Mouse (Mus musculus) right cerebral cortex, postnatal 36 days (tissue): Measurements from ENCODE around the gene Mmp12.
"Not testable (repeated sequence)": the region's sequence is repeated elsewhere in the genome, so short reads cannot be mapped to it uniquely, and the experiment has no call there.

ENCODE experiments used
- DNase-seq, 2 experiments: peaks; one replicate each; pipeline ENCODE4 v3.0.0; 2022; ENCODE audit warnings: low spot score in 2 of 2, mixed read lengths in 1 of 2

Mmp12 gene

DNA sequence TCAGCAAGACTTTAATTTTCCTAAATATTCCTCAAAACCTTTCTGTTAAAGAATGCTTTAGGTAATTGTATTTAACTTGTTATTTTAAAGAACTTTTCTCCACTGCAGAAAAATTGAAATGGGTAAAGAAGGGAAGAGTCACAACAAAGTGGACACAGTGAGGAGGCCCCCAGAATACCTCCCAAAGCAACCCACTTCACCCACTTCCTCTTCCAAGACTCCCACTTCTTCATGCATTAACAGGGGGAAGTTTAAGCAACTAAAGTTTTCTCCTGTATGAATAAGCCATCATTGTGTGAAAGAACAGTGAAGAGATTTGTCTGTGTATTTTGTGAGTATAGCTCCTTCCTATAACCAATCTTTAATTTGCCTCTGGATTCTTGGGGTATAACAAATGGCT, at the start of gene Mmp12:
Gene Mmp12 (plus strand): TSS at position 275 of the 400 bp plus-strand sequence.
- DNase-seq: no peak

DNA sequence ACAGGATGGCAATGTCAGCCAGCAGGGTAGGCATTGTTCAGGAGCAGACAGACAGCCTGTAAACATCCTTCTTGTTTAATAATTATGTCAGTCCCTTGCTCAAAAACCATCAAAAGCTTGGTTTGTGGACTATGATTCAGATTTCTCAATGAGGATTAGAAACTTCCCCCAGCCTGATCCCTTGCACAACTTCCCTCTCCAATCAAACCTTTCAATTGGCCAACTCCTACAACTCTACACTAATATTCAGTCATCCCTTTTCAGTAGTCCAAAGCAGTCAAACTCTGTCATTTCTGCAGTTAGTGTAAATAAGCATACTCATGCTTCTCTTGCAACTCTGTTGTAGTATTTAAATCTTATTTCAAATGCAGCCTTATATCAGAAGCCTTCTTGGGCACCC, 12.3 kb upstream of the Mmp12 start:
- DNase-seq: no peak

DNA sequence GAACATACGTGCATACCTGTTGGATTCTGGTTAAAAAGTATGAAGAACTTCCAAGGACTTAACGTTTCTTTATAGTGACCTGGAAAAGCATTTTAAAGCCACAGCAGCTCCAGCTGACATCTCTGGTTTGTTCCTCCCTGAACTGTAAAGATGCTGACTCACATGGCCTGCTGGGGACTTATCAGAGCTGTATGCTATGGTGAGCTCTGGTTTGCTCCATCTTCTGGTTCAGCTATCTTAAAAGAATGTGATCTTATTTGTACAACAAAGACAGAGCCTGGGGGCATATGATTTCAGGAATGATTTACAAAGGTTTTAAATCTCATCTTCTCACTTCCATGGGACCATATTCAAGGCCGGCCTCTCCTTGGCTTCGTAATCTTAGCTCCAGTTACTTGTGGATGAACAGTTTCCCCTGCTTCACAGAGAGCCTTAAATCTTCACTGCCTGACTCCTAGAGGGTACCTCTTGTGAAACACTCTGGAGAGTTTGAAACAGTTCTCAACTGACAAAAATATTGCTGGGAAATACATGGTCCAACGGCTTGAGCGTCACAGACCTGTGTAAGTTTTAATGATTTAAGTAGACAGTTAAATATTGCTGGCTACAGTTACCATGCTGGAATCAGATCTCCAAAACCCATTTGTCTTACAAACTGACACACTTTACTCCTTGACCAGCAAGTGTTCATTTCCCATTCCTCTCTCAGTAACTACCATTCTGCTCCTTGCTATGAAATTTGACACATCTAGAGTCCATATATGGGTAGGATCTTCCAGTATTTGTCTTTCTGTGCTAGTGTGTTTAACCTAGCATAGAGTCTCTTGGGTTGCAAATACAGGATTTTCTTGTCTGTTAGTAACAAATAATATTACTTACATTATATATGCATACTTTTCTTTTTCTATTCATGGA, 8.2 kb upstream of the Mmp12 start:
- DNase-seq: no peak

DNA sequence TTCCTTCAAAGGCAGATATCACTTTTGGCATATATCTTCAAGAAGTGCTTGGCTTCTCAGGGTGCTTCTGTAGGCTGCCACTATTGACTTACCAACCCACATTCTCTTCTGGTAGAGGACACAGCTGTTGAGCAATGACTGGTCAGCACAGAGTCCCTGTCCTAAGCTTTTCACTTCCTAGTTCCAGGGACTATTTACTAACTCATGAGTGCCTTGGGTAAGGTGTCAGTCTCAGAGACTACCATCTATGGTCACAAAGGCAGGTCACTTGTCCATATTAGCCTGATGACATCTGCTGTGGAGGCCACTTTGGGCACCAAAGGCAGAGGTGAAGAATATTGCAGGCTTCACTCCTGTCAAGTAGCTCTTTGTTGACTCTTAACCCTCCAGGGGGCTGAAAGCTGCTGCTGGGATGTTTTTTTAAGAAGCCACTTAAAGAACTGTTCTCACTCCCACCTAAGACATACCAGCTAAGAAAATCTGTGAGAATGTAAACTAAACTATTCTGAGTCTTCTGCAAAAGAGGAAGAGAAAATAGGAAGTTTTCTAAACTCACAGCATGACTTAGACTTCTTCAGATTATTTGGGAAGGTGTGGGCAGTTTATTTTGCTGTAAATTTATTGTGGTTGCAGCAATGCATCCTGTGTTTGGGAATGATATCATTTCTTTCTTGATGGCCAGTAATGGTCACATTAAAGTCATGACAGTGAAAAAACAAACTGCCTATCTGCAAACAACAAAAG, 7.3 kb upstream of the Mmp12 start:
- DNase-seq: no peak

DNA sequence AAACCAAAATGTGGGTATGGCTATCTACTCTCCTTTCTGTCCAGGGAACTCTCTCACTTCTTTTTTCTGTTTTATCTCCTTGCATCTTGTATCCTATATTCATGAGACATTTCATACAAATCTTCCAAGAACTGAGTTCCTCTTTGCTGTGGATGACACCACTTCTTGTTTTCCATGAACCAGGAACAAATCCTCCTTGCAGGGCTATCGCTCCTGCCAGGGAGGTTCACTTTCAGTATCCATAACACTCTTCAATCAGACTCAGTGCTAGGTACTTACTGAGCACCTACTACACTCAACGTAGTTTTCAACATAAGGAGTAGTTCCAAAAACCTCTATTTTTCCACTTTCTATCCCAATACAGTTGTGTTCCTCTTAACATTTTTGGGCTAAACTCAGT, 1.3 kb downstream of the Mmp12 start:
- DNase-seq: no peak

DNA sequence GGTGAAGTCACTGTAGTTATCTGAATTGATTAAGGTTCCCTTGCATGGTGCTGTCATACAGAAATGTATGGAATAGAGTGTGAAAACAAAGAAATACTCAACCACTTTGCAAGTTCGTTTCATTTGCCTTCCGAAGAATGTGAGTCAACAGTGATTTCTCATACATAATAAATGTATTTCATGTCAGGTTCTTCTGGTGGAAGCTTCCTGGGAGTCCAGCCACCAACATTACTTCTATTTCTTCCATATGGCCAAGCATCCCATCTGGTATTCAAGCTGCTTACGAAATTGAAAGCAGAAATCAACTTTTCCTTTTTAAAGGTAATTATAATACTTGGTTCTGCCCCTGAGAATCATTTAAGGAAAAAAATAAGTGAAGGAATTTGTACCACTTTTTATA, 10.4 kb downstream of the Mmp12 start:
- DNase-seq: no peak

DNA sequence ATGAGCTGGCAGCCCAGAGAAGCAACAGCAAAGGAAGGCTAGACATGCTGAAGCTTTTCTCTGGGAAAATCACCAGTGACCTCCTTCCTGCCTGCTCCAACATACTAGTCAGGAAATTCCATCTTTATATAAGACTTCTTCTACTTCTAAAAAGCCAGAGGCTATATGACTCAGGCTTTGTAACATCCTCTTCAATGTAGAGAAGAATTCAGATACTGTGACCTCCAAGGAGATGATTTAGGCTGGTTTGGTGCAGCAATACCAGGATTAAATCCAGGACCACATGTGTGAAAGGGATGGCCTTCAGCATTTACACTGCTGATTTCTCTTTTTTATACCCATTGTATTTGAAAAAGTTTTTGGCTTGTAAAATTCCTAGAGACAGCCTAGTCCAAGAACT, 43.8 kb downstream of the Mmp12 start, which contains the start of gene Mmp1b:
Gene Mmp1b (minus strand): TSS at position 101 of the 400 bp plus-strand sequence.
- DNase-seq: no peak

DNA sequence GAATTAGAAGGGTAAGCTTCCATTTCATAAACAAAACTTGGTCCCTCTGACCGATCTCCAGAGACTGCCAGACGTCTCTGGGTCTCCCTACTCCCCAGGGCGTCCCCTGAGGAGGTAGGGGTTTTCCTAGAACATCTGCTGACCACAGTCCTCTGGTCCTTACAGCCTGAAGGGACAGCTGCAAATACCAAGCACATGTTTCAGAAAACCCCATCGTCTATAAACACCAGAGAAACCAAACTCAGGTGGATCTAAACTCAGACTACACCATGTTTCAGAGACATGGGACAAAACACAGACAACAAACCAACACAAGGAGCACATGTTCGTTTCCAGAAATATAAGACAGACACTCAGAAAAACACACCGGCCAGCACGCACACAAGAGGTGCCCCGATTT, 52.4 kb downstream of the Mmp12 start:
- DNase-seq: not testable (repeated sequence)
